Mouse (Mus musculus): ENCODE measurements around the gene Elf1. TPM values are rescaled to one million over a fixed set of nuclear protein-coding genes. Genes with fewer than 3 reads are reported as not detected.

Gene Elf1
- total RNA-seq, 4 experiments from 2014 or later, result 9.9 to 12.5 (median 12.0) TPM

Small RNA genes within 50 kb of the gene (microRNA-seq; reads per million reads assigned to microRNA genes)
- not detected for gene Gm27857

Other genes with a start within 250 kb of the Elf1 start
- gene Zfp957, start 233.8 kb upstream of the Elf1 start, total RNA-seq (2022), result not detected
- gene Rgcc, start 179.5 kb upstream of the Elf1 start, total RNA-seq (2022), result 10 to 100 TPM; 34.3 to 72.1 (median 56.2) TPM
- 10 to 100 TPM in 1 of 4 experiments, 1 to 10 TPM in 3; 6.5 to 12.0 (median 6.9) TPM for gene Naa16, start 90.4 kb upstream of the Elf1 start, total RNA-seq (2022)
- gene Mtrf1, start 83.4 kb upstream of the Elf1 start, total RNA-seq (2022), result 1 to 10 TPM; 7.3 to 9.3 (median 8.6) TPM
- gene Kbtbd7, start 54.7 kb upstream of the Elf1 start, total RNA-seq (2022), result 10 to 100 TPM in 2 of 4 experiments, 1 to 10 TPM in 2; 8.2 to 10.1 (median 9.6) TPM
- under 1 TPM in 3 of 4 experiments, not detected in 1; 0.11 to 0.16 (median 0.16) TPM for gene Kbtbd6, start 29.4 kb upstream of the Elf1 start, total RNA-seq (2022)
- gene Wbp4, start 326 bp downstream of the Elf1 start, total RNA-seq (2022), result 10 to 100 TPM; 20.6 to 24.0 (median 21.6) TPM
- gene Sugt1, start 106.5 kb downstream of the Elf1 start, total RNA-seq (2022), result 10 to 100 TPM; 61.8 to 67.5 (median 62.6) TPM
- 1 to 10 TPM; 3.6 to 5.6 (median 4.0) TPM for gene Cnmd, start 181.0 kb downstream of the Elf1 start, total RNA-seq (2022)